Mouse (Mus musculus): ENCODE data around the gene Hacd3. TPM values are rescaled to one million over a fixed set of nuclear protein-coding genes. Genes with fewer than 3 reads are reported as not detected.

Gene Hacd3
- polyA plus RNA-seq, 1 experiment from 2014 or later: 185 TPM

DNA sequence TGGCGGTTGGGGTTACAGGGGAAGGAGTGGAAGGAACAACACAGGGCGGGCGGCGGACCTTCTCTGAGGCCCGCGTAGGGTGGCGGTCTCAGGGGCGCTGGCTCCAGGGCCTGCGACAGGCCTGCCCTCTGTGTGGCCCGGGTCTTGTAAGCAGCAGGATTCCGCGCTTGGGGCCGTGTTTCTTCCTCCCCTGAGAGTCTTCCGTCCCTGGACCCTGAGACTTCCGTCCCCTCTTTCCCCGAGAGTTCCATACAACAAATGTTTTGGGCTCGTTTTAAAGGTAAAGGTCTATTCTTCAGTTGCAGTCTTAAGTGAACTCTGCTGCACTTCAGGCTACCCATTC lies 60.5 kb downstream of the Hacd3 start:
- Histone ChIP-seq H3K9ac (peak overlapping the region; percentile 81), H3K4me1 (replicated peaks; ENCODE audit: control insufficient read depth, insufficient read depth, low read length) (peaks cover 8% of the 10 kb centered on the region), H3K9me3 (ENCODE audit: control insufficient read depth, low read length) (no peaks in the 10 kb centered on the region), H3K4me3 (replicated peaks; ENCODE audit: low read length) (peak overlapping the region; percentile 72), H3K4me2 (replicated peaks) (peak overlapping the region; percentile 65), H3K27ac (peak overlapping the region; percentile 86), H3K27me3 (ENCODE audit: control insufficient read depth, insufficient read depth, low read length) (no peaks in the 10 kb centered on the region), H3K36me3 (replicated peaks; ENCODE audit: control insufficient read depth, insufficient read depth) (peaks cover 28% of the 10 kb centered on the region)
- DNase-seq (ENCODE audit: low spot score) (no peak), ATAC-seq (ENCODE audit: low FRiP score) (peak; percentile 83)
- WGBS: 0% methylated on average over 16 of the region's 17 CpGs

DNA sequence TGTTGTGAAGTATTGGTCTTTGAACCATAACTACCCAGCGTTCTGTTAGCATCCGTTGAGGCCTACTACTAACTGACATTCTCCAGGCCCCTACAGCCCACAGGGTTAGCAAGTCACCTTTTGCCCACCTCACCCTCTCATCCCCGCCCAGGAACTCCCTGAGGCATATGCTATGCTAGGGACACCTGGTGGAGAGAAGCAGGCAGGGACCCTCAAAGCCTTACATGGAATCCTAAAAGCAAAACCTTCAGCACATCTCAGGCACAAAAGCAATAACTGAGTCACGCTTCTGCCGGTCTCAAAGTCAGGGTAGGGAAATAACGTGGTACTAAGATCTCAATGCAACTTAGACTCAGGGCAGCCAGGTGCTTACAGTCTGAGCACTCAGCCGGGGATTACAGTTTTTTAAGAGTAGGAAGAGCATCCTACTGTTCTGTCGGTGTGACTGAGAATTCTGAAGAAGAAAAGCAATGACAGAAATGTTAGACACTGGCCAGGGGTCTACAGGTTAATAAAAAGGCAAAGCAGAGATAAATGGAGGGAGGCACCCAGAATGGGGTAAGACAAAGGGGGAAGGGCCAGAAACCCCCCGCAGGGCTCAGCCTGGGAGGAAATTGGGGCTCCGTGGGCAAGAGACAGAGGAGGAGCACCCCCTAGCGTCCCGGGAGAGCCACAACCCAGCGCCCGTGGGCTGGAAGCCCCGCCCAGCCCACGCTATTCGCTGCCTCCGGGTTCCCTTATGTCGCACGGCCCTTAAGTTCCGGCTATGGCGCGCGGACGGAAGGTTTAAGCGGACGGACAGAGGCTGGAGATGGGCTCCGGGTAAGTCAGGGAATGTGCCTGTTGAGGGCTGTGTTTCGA lies 61.1 kb downstream of the Hacd3 start, which contains the start of gene Ints14:
Ints14 (plus strand) TSS at position 789 of the 861 bp plus-strand sequence.
- Histone ChIP-seq H3K4me3 (replicated peaks; ENCODE audit: low read length) (peak within 1 kb of the TSS; percentile 72), H3K27me3 (ENCODE audit: control insufficient read depth, insufficient read depth, low read length) (no peaks in the 10 kb centered on the region), H3K36me3 (replicated peaks; ENCODE audit: control insufficient read depth, insufficient read depth) (peaks cover 22% of the 10 kb centered on the region), H3K9ac (peak within 1 kb of the TSS; percentile 81), H3K4me1 (replicated peaks; ENCODE audit: control insufficient read depth, insufficient read depth, low read length) (peaks cover 8% of the 10 kb centered on the region), H3K4me2 (replicated peaks) (peak within 1 kb of the TSS; percentile 65), H3K9me3 (ENCODE audit: control insufficient read depth, low read length) (no peaks in the 10 kb centered on the region), H3K27ac (peak within 1 kb of the TSS; percentile 86)
- WGBS: 6% methylated on average over 29 of the region's 29 CpGs
- DNase-seq (ENCODE audit: low spot score) (peak; percentile 97), ATAC-seq (ENCODE audit: low FRiP score) (peak; percentile 95)

DNA sequence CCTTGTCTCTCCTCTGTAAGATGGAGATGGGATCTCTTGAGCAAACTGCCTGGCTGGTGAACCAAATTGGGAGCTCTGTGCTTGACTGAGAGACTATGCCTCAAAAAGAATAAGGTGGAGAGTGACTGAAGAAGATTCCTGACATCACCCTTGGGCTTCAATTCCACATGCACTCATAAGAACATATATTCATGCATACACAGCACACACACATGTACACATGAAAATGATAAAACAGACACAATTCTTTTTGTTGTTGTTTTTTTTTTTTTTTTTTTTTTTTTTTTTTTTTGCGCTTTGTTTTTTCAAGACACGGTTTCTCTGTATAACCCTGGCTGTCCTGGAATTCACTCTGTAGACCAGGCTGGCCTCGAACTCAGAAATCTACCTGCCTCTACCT lies 64.2 kb downstream of the Hacd3 start:
- Histone ChIP-seq H3K9me3 (ENCODE audit: control insufficient read depth, low read length) (no peaks in the 10 kb centered on the region), H3K4me2 (replicated peaks) (no peak overlapping the region), H3K27me3 (ENCODE audit: control insufficient read depth, insufficient read depth, low read length) (no peaks in the 10 kb centered on the region), H3K36me3 (replicated peaks; ENCODE audit: control insufficient read depth, insufficient read depth) (no peaks in the 10 kb centered on the region), H3K27ac (no peak overlapping the region), H3K4me1 (replicated peaks; ENCODE audit: control insufficient read depth, insufficient read depth, low read length) (peaks cover 8% of the 10 kb centered on the region), H3K4me3 (replicated peaks; ENCODE audit: low read length) (no peak overlapping the region), H3K9ac (no peak overlapping the region)
- ATAC-seq (ENCODE audit: low FRiP score) (no peak), DNase-seq (ENCODE audit: low spot score) (no peak)
- 82% methylated on average over 3 of the region's 3 CpGs for WGBS

DNA sequence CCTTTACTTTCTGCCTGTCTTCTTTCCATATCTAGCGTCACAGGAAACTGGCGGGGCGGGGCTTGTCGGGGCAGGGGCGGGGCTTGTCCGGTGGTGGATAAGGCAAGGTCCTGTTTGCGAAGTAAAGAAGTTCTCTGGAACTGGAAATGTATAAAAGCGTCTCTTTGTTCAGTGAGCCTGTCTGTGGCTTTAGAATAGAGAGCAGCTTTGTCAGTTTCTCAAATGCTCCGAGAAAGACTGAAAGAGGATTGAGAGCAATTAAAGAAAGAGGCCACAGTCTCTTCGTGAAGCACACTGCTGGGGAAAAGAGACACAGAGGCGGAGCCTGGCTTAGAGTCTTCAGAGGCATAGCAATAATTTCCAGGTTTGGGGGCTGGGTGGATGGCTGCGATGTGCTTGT lies 65.2 kb downstream of the Hacd3 start:
- Histone ChIP-seq H3K27me3 (ENCODE audit: control insufficient read depth, insufficient read depth, low read length) (peaks cover 2% of the 10 kb centered on the region; the same call in 1 of the 2 replicates), H3K4me2 (replicated peaks) (no peak overlapping the region; the same call in 1 of the 2 replicates), H3K4me3 (replicated peaks; ENCODE audit: low read length) (no peak overlapping the region), H3K36me3 (replicated peaks; ENCODE audit: control insufficient read depth, insufficient read depth) (no peaks in the 10 kb centered on the region), H3K27ac (peak overlapping the region; percentile 38; the same call in 1 of the 2 replicates), H3K9ac (no peak overlapping the region), H3K4me1 (replicated peaks; ENCODE audit: control insufficient read depth, insufficient read depth, low read length) (peaks cover under 1% of the 10 kb centered on the region; the same call in 1 of the 2 replicates), H3K9me3 (ENCODE audit: control insufficient read depth, low read length) (no peaks in the 10 kb centered on the region)
- ATAC-seq (ENCODE audit: low FRiP score) (no peak), DNase-seq (ENCODE audit: low spot score) (no peak)
- WGBS: 36% methylated on average over 12 of the region's 12 CpGs

DNA sequence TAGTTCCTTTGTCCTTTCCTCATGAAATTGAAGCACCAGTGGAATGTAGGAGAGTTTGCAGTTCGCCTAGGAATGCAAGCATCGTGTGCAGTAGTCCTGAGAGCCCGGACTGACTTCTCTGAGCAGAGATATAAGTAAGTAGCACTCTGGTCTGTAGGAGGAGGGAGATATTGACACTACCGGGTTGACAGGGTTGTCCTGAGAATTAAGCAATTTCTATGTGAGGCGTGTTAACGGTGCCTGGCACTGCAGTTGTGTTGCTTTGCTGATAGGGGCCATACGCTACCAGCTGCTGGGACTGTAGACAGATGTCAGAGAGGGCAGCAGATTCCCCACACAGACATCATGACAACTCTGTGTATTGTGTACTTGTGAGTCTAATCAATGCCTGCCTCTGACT lies 68.3 kb downstream of the Hacd3 start:
- DNase-seq (ENCODE audit: low spot score): no peak

DNA sequence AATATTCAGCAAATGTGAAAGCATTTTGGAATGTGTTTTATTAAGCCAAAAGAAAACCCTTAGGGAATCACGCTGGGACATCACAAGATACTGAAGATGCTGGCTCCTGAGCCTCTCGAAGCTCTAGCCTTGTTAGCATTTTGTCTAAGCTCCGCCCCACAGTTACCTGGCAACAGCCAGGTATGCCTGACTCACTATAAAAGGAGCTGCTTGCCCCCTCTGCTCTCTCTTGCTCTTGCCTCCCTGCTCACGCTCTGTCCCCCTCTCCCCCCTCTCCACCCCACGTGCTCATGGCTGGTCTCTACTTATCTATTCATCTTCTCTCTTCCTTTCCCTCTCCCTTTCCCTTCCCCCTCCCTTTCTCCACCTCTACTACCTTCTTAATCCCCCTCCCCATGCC lies 69.4 kb downstream of the Hacd3 start:
- DNase-seq (ENCODE audit: low spot score) (no peak), ATAC-seq (ENCODE audit: low FRiP score) (no peak)
- H3K9me3 ChIP-seq (ENCODE audit: control insufficient read depth, low read length): no peaks in the 10 kb centered on the region
- H3K36me3 ChIP-seq (replicated peaks; ENCODE audit: control insufficient read depth, insufficient read depth): no peaks in the 10 kb centered on the region
- H3K9ac ChIP-seq: no peak overlapping the region
- WGBS: 13% methylated on average over 5 of the region's 5 CpGs
- H3K27me3 ChIP-seq (ENCODE audit: control insufficient read depth, insufficient read depth, low read length): peaks cover 5% of the 10 kb centered on the region; the same call in 1 of the 2 replicates
- H3K4me3 ChIP-seq (replicated peaks; ENCODE audit: low read length): no peak overlapping the region
- no peaks in the 10 kb centered on the region for H3K4me1 ChIP-seq (replicated peaks; ENCODE audit: control insufficient read depth, insufficient read depth, low read length)
- no peak overlapping the region for H3K27ac ChIP-seq
- H3K4me2 ChIP-seq (replicated peaks): no peak overlapping the region

More for the DNA sequence above, 68.3 kb downstream of the Hacd3 start:
- Histone ChIP-seq H3K4me2 (replicated peaks) (no peak overlapping the region), H3K4me1 (replicated peaks; ENCODE audit: control insufficient read depth, insufficient read depth, low read length) (no peaks in the 10 kb centered on the region), H3K27me3 (ENCODE audit: control insufficient read depth, insufficient read depth, low read length) (peaks cover 5% of the 10 kb centered on the region; the same call in 1 of the 2 replicates), H3K9me3 (ENCODE audit: control insufficient read depth, low read length) (no peaks in the 10 kb centered on the region), H3K9ac (no peak overlapping the region), H3K27ac (no peak overlapping the region), H3K4me3 (replicated peaks; ENCODE audit: low read length) (no peak overlapping the region), H3K36me3 (replicated peaks; ENCODE audit: control insufficient read depth, insufficient read depth) (no peaks in the 10 kb centered on the region)
- WGBS: 83% methylated on average over 7 of the region's 7 CpGs
- ATAC-seq (ENCODE audit: low FRiP score): no peak

DNA sequence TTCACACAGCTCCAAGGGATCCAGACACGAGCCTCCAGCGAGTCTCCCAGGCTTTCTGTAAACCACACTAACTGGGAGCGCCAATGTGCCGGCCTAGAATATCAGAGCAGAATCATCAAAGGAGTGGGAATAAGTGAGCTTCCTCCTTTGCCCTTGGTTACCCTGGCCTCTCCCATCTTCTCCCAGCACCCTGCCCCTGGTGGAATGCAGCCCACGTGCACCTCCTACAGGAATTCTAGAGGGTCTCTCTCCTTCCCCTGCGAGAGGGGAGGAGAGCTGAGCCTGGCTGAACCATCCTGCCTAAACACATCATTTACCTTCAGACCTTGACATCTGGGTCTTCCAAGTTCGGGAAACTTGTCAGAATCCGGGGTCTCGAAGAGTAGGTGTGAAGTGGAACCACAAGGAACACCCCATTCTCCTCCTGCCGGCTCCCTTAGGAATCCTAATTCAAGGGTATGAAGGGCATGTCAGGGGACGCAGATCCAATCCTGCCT lies 70.3 kb downstream of the Hacd3 start, which contains the start of gene Slc24a1:
Slc24a1 (minus strand) TSS at position 447 of the 497 bp plus-strand sequence.
- peaks cover 5% of the 10 kb centered on the region; the same call in 1 of the 2 replicates for H3K27me3 ChIP-seq (ENCODE audit: control insufficient read depth, insufficient read depth, low read length)
- 41% methylated on average over 11 of the region's 11 CpGs for WGBS
- ATAC-seq (ENCODE audit: low FRiP score) (no peak), DNase-seq (ENCODE audit: low spot score) (no peak)
- no peaks in the 10 kb centered on the region for H3K9me3 ChIP-seq (ENCODE audit: control insufficient read depth, low read length)
- H3K4me2 ChIP-seq (replicated peaks): no peak within 1 kb of the TSS
- H3K4me3 ChIP-seq (replicated peaks; ENCODE audit: low read length): no peak within 1 kb of the TSS
- no peaks in the 10 kb centered on the region for H3K36me3 ChIP-seq (replicated peaks; ENCODE audit: control insufficient read depth, insufficient read depth)
- no peak within 1 kb of the TSS for H3K9ac ChIP-seq
- H3K27ac ChIP-seq: no peak within 1 kb of the TSS
- no peaks in the 10 kb centered on the region for H3K4me1 ChIP-seq (replicated peaks; ENCODE audit: control insufficient read depth, insufficient read depth, low read length)

DNA sequence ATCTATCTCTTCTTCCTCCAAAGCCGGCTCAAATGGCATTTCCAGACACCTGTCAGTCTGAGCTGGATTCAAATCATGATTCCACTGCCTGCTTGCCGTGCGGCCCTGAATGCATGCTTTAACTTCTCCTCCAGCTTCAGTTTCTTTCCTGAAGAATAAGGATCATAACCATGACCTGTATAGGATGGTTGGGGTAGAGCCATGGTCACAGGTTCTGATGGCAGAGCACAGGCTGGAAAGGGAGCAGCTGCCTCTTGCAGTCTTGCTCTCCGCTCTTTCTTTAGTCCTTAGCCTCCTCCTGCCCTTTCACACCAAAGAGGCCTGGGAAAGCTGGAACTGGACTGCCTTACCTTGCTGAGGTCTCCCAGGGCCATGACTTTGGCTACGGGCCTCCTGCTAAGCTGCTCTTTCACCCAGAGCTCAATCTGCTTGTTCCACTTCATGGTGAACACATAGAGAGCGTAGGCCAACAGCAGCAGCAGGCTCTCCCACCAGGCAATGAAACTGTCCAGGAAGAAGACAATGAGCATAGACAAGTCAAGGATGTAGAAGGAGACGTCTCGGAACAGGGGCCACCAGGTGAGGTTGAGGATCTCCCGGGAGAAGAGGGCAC lies 73.9 kb downstream of the Hacd3 start:
- H3K27ac ChIP-seq: no peak overlapping the region
- H3K4me1 ChIP-seq (replicated peaks; ENCODE audit: control insufficient read depth, insufficient read depth, low read length): no peaks in the 10 kb centered on the region
- no peak overlapping the region for H3K9ac ChIP-seq
- peaks cover 5% of the 10 kb centered on the region; the same call in 1 of the 2 replicates for H3K27me3 ChIP-seq (ENCODE audit: control insufficient read depth, insufficient read depth, low read length)
- H3K36me3 ChIP-seq (replicated peaks; ENCODE audit: control insufficient read depth, insufficient read depth): no peaks in the 10 kb centered on the region
- DNase-seq (ENCODE audit: low spot score) (no peak), ATAC-seq (ENCODE audit: low FRiP score) (no peak)
- no peak overlapping the region for H3K4me2 ChIP-seq (replicated peaks)
- WGBS: 93% methylated on average over 9 of the region's 9 CpGs
- no peak overlapping the region for H3K4me3 ChIP-seq (replicated peaks; ENCODE audit: low read length)
- H3K9me3 ChIP-seq (ENCODE audit: control insufficient read depth, low read length): no peaks in the 10 kb centered on the region

DNA sequence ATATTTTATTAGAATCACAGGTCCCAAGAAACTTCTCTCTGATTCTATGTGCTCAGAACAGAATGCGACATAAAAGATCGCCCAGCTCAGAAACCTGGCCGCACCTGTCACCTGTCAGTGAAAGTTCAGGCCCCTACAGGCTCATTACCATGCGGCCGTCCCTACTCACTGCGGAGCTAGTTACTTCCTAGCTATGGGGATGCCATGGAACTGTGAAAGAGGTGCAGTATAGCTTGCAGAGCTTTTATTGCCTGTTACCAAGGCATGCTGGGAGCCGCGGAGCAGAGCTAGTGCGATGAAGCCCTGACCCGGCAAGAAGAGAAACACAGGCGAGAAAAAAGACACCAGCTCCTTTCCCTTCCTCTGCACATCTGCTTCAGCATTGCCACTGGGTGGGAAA lies 77.5 kb downstream of the Hacd3 start:
- Histone ChIP-seq H3K9me3 (ENCODE audit: control insufficient read depth, low read length) (no peaks in the 10 kb centered on the region), H3K27me3 (ENCODE audit: control insufficient read depth, insufficient read depth, low read length) (no peaks in the 10 kb centered on the region), H3K9ac (no peak overlapping the region), H3K4me3 (replicated peaks; ENCODE audit: low read length) (no peak overlapping the region), H3K4me1 (replicated peaks; ENCODE audit: control insufficient read depth, insufficient read depth, low read length) (no peaks in the 10 kb centered on the region), H3K27ac (no peak overlapping the region), H3K36me3 (replicated peaks; ENCODE audit: control insufficient read depth, insufficient read depth) (no peaks in the 10 kb centered on the region), H3K4me2 (replicated peaks) (peak overlapping the region; percentile 21)
- DNase-seq (ENCODE audit: low spot score): no peak
- ATAC-seq (ENCODE audit: low FRiP score): no peak
- WGBS: 28% methylated on average over 11 of the region's 11 CpGs

All from hindbrain, embryonic 14.5 days (tissue).